Mouse (Mus musculus): ENCODE results near the gene Aig1. TPM values are rescaled to one million over a fixed set of nuclear protein-coding genes. Genes with fewer than 3 reads are reported as not detected.

Aig1 gene
- total RNA-seq, 2 experiments from 2014 or later, result 2.2 to 10.4 TPM

DNA sequence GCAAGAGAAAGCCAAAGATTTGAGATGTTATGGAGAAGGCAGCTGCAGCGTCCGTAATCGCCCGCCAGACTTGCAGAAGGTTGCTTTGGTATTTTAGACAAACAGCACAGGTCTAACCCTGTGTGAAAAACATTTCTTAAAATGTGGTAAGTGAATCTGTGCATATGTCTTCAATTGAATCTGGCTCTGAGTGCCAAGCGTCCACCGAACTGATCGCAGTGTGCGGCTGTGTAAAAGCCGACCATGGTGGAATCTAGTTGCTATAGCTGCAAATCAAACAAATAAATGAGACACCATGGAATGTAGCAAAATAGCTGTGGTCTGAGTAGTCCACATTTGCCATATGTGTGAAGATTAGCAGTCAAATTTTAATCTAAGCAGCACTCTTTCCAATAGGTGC, 80.7 kb downstream of the Aig1 start:
- no peak for ATAC-seq (replicated peaks; ENCODE audit: low FRiP score, poor library complexity, severe bottlenecking)

DNA sequence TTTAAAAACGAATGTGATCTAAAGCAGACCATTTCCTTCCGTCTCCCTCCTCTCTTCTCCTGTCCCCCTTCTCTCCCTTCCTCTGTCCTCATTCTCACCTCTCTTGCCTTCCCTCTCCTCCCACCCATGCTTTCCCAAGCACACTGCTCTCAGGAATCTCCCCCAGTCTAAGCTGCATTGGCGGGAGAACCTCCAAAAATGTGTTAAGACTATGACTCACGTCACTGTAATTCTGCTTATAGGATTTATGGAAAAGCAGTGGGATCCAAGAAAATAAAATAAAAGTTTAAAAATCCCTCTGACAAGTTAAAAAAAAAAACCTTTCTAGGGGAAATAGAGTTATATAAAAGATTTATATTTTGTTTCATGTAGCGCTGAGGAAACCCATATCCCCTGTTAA, 86.0 kb downstream of the Aig1 start:
- ATAC-seq (replicated peaks; ENCODE audit: low FRiP score, poor library complexity, severe bottlenecking), result no peak

GRCm38 (mm10) chr10:13782235-13782757, 86.5 kb downstream of the Aig1 start:
- no peak for ATAC-seq (replicated peaks; ENCODE audit: low FRiP score, poor library complexity, severe bottlenecking)

- ATAC-seq (replicated peaks; ENCODE audit: low FRiP score, poor library complexity, severe bottlenecking), result no peak
Observed at GRCm38 (mm10) chr10:13776014-13776413, 92.8 kb downstream of the Aig1 start.

DNA sequence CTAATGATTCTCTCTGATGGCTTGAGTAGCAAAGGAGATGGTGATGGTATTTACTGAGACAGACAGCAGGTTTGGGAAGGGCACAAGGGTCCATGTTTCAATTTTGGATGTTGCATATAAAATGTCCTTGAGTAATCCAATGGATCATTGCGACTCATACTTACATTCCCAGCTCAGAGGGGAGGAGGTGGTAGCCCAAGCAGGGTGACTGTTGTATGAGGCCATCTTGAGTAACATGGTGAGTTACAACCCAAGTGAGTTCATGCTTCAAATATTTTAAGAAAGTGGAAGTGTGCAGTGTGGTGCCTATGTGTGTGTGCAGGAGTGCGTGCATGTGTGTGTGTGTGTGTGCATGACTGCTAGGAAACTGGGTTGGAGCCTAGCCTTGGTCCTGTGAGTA, 93.4 kb downstream of the Aig1 start:
- ATAC-seq (replicated peaks; ENCODE audit: low FRiP score, poor library complexity, severe bottlenecking), result no peak

DNA sequence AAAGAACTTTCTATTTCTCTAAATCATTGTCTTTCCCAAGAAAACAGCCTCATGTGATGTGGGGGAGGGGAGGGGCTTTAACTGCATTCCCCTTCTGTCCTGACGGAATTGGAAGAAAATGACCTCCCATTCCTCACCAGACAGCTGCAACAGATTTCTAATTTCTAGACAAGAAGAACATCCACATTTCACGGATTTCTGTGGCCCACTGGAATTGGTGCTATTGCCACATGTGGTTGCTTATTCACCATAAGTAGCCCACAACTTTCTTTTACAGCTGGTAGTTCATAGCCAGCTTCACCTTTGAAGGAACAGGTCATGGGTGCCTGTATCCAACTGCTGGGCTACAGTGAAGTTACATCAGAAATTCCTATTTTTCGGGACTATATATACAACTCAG, 93.9 kb downstream of the Aig1 start:
- ATAC-seq (replicated peaks; ENCODE audit: low FRiP score, poor library complexity, severe bottlenecking), result no peak

GRCm38 (mm10) chr10:13770720-13771119, 98.1 kb downstream of the Aig1 start:
- no peak for ATAC-seq (replicated peaks; ENCODE audit: low FRiP score, poor library complexity, severe bottlenecking)

- no peak for ATAC-seq (replicated peaks; ENCODE audit: low FRiP score, poor library complexity, severe bottlenecking)
Observed at GRCm38 (mm10) chr10:13769789-13770188, 99.0 kb downstream of the Aig1 start.

GRCm38 (mm10) chr10:13768866-13769265, 99.9 kb downstream of the Aig1 start:
- no peak for ATAC-seq (replicated peaks; ENCODE audit: low FRiP score, poor library complexity, severe bottlenecking)

- ATAC-seq (replicated peaks; ENCODE audit: low FRiP score, poor library complexity, severe bottlenecking), result no peak
Observed at GRCm38 (mm10) chr10:13767076-13767475, 101.7 kb downstream of the Aig1 start.

DNA sequence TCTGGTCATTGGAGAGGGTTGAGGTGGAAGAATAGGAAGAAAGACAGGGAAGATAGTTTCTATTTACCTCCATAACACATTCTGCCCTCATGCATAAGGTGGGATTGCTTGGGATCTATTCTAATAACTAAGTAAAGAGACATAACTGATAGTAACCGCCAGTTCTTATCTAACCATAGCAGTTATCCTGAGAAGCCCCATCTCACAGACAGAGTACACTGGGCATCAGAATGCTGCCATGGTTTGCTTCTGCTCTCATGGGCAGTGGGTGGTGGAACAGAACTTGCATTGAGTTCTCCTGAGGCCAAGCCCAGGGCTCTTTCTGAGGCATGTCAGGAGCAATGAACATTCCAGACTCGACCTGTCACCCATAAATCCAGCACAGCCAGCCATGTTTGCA, 105.6 kb downstream of the Aig1 start:
- ATAC-seq (replicated peaks; ENCODE audit: low FRiP score, poor library complexity, severe bottlenecking), result no peak

DNA sequence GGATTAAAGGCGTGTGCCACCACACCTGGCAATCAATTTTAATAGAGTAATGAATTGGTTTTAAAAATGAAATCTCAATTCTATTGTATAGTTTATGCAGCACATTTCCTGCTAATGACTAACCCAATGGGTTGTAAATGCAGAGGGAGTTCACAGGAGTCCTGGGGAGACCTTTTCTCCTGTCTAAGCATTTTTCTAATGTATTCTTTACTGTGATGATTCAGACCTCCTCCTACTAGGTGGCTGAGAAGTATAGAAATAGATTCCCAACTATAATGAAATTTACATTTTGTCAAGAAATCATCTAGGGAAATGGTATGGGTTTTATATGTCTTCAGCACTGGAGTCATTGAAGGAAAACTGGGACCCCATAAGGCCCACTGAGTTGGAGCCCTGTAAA, 114.1 kb downstream of the Aig1 start:
- no peak for ATAC-seq (replicated peaks; ENCODE audit: low FRiP score, poor library complexity, severe bottlenecking)

- no peak for ATAC-seq (replicated peaks; ENCODE audit: low FRiP score, poor library complexity, severe bottlenecking)
Observed at GRCm38 (mm10) chr10:13753777-13754176, 115.0 kb downstream of the Aig1 start.

- no peak for ATAC-seq (replicated peaks; ENCODE audit: low FRiP score, poor library complexity, severe bottlenecking)
Observed at GRCm38 (mm10) chr10:13739494-13740140, 129.2 kb downstream of the Aig1 start.

- no peak for ATAC-seq (replicated peaks; ENCODE audit: low FRiP score, poor library complexity, severe bottlenecking)
Observed at GRCm38 (mm10) chr10:13730039-13730748, 138.6 kb downstream of the Aig1 start.

DNA sequence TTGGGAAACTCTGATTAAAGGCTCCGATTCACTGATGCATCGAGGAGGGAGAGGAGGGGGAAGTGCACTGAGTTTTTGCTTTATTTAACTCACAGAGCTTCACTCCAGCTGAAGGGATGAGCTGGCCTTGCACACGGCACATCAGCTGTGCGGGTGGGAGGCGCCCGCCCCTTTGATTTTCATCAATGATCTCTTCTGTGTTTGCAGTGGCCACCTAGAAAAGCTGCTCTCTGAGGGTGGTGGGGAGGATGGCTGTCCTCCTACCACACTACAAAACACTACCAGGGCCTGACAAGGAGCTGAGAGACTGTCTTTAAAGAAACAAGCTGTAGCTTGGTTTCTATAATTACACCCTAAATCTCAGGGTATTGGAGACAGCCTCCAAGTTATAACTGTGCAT, 141.1 kb downstream of the Aig1 start:
- no peak for ATAC-seq (replicated peaks; ENCODE audit: low FRiP score, poor library complexity, severe bottlenecking)

GRCm38 (mm10) chr10:13726206-13726605, 142.6 kb downstream of the Aig1 start:
- ATAC-seq (replicated peaks; ENCODE audit: low FRiP score, poor library complexity, severe bottlenecking), result no peak

DNA sequence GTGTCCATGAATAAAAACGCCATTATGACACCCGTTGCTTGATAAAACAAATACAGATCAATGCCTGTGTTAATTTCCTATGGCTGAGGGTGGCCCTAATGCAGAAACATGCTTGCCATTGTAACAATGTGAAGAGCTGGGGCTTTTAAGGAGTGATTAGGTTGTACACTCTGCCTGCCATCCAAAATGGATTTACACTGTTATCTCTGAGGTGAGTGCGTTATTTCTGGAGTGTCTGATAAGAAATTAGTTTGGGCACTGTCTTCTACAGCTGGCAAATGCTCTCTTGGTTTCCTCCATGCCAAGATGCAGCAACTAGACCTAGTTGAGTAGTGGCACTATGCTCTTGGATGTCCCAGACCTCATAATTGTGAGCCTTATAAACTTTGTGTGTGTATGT, 143.5 kb downstream of the Aig1 start:
- no peak for ATAC-seq (replicated peaks; ENCODE audit: low FRiP score, poor library complexity, severe bottlenecking)

DNA sequence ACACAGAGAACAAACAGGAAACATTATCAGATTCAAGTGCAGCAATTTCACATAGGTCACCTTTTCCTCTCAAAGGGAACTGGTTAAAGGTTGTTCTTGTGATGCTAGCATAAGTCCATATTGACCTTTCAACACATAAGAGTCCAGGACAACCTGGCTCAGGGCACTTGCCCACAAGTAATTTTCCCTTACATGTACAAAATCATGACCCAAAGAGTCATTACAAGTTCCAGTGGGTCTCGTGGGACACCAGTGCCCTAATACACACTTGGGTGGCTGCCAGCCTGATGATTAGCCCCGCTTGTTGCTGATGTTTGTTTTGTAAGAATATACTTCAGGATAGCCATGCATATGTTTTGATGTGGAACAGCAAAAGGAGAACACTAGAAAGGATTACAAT, 152.6 kb downstream of the Aig1 start:
- ATAC-seq (replicated peaks; ENCODE audit: low FRiP score, poor library complexity, severe bottlenecking), result no peak

GRCm38 (mm10) chr10:13715584-13715983, 153.2 kb downstream of the Aig1 start:
- ATAC-seq (replicated peaks; ENCODE audit: low FRiP score, poor library complexity, severe bottlenecking), result no peak

- no peak for ATAC-seq (replicated peaks; ENCODE audit: low FRiP score, poor library complexity, severe bottlenecking)
Observed at GRCm38 (mm10) chr10:13714920-13715293, 153.9 kb downstream of the Aig1 start.

Data from erythroblast, adult 5-6 weeks (primary cell).